Mouse (Mus musculus) spleen, adult 2 months (tissue): ENCODE results near the gene Azgp1.

Experiments
- CTCF ChIP-seq: fragments of 200-500 bp; IDR thresholded peaks from 2 replicates; pipeline ENCODE4 v1.5.1; 2011; ENCODE audit warnings: mild to moderate bottlenecking, inconsistent platforms; ENCODE audit not compliant: insufficient read depth, insufficient read length, insufficient replicate concordance; ENCODE audit errors: extremely low read depth
- POLR2A ChIP-seq: fragments of 200-500 bp; IDR thresholded peaks from 2 replicates; pipeline ENCODE4 v1.6.1; 2011; ENCODE audit warnings: low read depth, low read length, inconsistent platforms

GRCm38 (mm10) chr5:137947303-137947702, 34.0 kb upstream of the Azgp1 start:
- TF ChIP-seq CTCF (no peak), POLR2A (no peak)
